Mouse (Mus musculus) liver, postnatal 0 days (tissue): Measurements from ENCODE around the gene Chpf.

ENCODE experiments used
- CTCF ChIP-seq: sonication (generic); IDR thresholded peaks from 2 replicates; pipeline ENCODE4 v1.5.1; 2016; ENCODE audit warnings: antibody characterized with exemption, low read depth
- EP300 ChIP-seq: IDR thresholded peaks from 2 replicates; pipeline ENCODE4 v1.6.1; 2016; ENCODE audit warnings: antibody characterized with exemption, low read depth, mild to moderate bottlenecking

- TF ChIP-seq CTCF (no peak), EP300 (no peak)
Observed at GRCm38 (mm10) chr1:75480735-75481134, 1.6 kb upstream of the Chpf start.
